Mouse (Mus musculus): ENCODE data around the gene Oip5.
"Not testable (repeated sequence)": the region's sequence is repeated elsewhere in the genome, so short reads cannot be mapped to it uniquely, and the experiment has no call there.

Oip5 gene

GRCm38 (mm10) chr2:119618199-119618982, at the start of gene Oip5, which contains the start of gene Nusap1:
Gene Oip5, minus strand, starts transcription at chr2:119618469.
Gene Nusap1, plus strand, starts transcription at chr2:119618298.
- POLR2A ChIA-PET = interaction anchor here in 3 of 4 experiments (0.7 to 1.8 kb wide), 6 partner anchors 11 to 441 kb away, joined by 3 to 6 read pairs (median 3); partner anchors contain the start of gene Ino80 (in 1 of the 3)

GRCm38 (mm10) chr2:119665744-119666143, 47.5 kb upstream of the Oip5 start:
- POLR2A ChIA-PET, CTCF ChIA-PET: not testable (repeated sequence)

More at GRCm38 (mm10) chr2:119618199-119618982, at the start of gene Oip5, which contains the start of gene Nusap1:
- CTCF ChIA-PET = interaction anchor here in 1 of 4 experiments (0.6 kb wide), 1 partner anchor 141 kb away, joined by 4 read pairs; no protein-coding TSS in a partner anchor

- POLR2A ChIA-PET = interaction anchor here (0.5 to 4.2 kb wide), 47 partner anchors 9 to 414 kb away, joined by 3 to 33 read pairs (median 4); partner anchors contain the start of genes Rtf1 (in 4 of the 4), Itpka (in 2 of the 4), Chp1 (in 1 of the 4) and Exd1 (in 1 of the 4)
- CTCF ChIA-PET = interaction anchor here in 3 of 4 experiments (0.8 to 1.6 kb wide), 5 partner anchors 12 to 406 kb away, joined by 3 to 4 read pairs (median 3); partner anchors contain the start of genes Chp1 (in 1 of the 3), Exd1 (in 1 of the 3) and Rtf1 (in 1 of the 3)
These were observed 44.2 kb upstream of the Oip5 start, which contains the start of gene Ndufaf1 for GRCm38 (mm10) chr2:119662220-119663182. Gene Ndufaf1, minus strand, starts transcription at chr2:119662827.

- ChIA-PET POLR2A (no interaction called here), CTCF (interaction anchor here in 1 of 4 experiments (0.7 kb wide), 1 partner anchor 13 kb away, joined by 4 read pairs; no protein-coding TSS in a partner anchor)
These were observed 26.0 kb upstream of the Oip5 start for GRCm38 (mm10) chr2:119644254-119644653.

GRCm38 (mm10) chr2:119641214-119641912, 23.1 kb upstream of the Oip5 start:
- CTCF ChIA-PET = interaction anchor here in 1 of 4 experiments (0.6 kb wide), 1 partner anchor 150 kb away, joined by 3 read pairs; no protein-coding TSS in a partner anchor
- POLR2A ChIA-PET = no interaction called here

GRCm38 (mm10) chr2:119636781-119637180, 18.5 kb upstream of the Oip5 start:
- POLR2A ChIA-PET = interaction anchor here in 2 of 4 experiments (1.3 to 4.2 kb wide), 2 partner anchors 10 to 14 kb away, joined by 3 to 18 read pairs; no protein-coding TSS in a partner anchor

GRCm38 (mm10) chr2:119621302-119621701, 3.0 kb upstream of the Oip5 start:
- ChIA-PET CTCF (interaction anchor here in 1 of 4 experiments (1.1 kb wide), 1 partner anchor 77 kb away, joined by 4 read pairs; no protein-coding TSS in a partner anchor), POLR2A (interaction anchor here in 3 of 4 experiments (0.5 to 3.4 kb wide), 8 partner anchors 16 to 145 kb away, joined by 3 to 18 read pairs (median 4); partner anchors contain the start of gene Ino80 (in 1 of the 3))

More at GRCm38 (mm10) chr2:119636781-119637180, 18.5 kb upstream of the Oip5 start:
- CTCF ChIA-PET = interaction anchor here in 1 of 4 experiments (1.0 kb wide), 1 partner anchor 162 kb away, joined by 3 read pairs; no protein-coding TSS in a partner anchor

- POLR2A ChIA-PET = interaction anchor here in 3 of 4 experiments (0.9 to 1.1 kb wide), 4 partner anchors 11 to 441 kb away, joined by 3 to 4 read pairs (median 3); no protein-coding TSS in a partner anchor
- CTCF ChIA-PET = not testable (repeated sequence)
These were observed 733 bp upstream of the Oip5 start for GRCm38 (mm10) chr2:119619002-119619401.

- POLR2A ChIA-PET = interaction anchor here in 3 of 4 experiments (0.5 to 2.3 kb wide), 7 partner anchors 11 to 442 kb away, joined by 3 to 12 read pairs (median 3); partner anchors contain the start of gene Ino80 (in 1 of the 3)
- CTCF ChIA-PET = interaction anchor here in 1 of 4 experiments (0.6 kb wide), 1 partner anchor 217 kb away, joined by 3 read pairs; no protein-coding TSS in a partner anchor
These were observed 449 bp downstream of the Oip5 start for GRCm38 (mm10) chr2:119617841-119618198.

GRCm38 (mm10) chr2:119607023-119607422, 11.2 kb downstream of the Oip5 start:
- POLR2A ChIA-PET = interaction anchor here in 2 of 4 experiments (1.2 to 2.5 kb wide), 3 partner anchors 11 to 56 kb away, joined by 3 to 8 read pairs (median 3); partner anchors contain the start of gene Ndufaf1 (in 1 of the 2)
- CTCF ChIA-PET = no interaction called here

GRCm38 (mm10) chr2:119605361-119605973, 12.8 kb downstream of the Oip5 start:
- ChIA-PET CTCF (interaction anchor here in 2 of 4 experiments (0.6 to 1.6 kb wide), 2 partner anchors 18 to 1704 kb away, joined by 3 to 4 read pairs; no protein-coding TSS in a partner anchor), POLR2A (interaction anchor here in 2 of 4 experiments (0.8 to 2.8 kb wide), 7 partner anchors 8 to 366 kb away, joined by 3 to 24 read pairs (median 3); partner anchors contain the start of gene Mapkbp1 (in 1 of the 2))

GRCm38 (mm10) chr2:119603909-119604308, 14.4 kb downstream of the Oip5 start:
- ChIA-PET POLR2A (interaction anchor here in 2 of 4 experiments (1.5 to 2.8 kb wide), 5 partner anchors 9 to 43 kb away, joined by 3 to 24 read pairs (median 8); no protein-coding TSS in a partner anchor), CTCF (interaction anchor here in 1 of 4 experiments (1.6 kb wide), 1 partner anchor 17 kb away, joined by 4 read pairs; no protein-coding TSS in a partner anchor)

GRCm38 (mm10) chr2:119602488-119602887, 15.8 kb downstream of the Oip5 start:
- ChIA-PET CTCF (interaction anchor here in 1 of 4 experiments (0.7 kb wide), 1 partner anchor 15 kb away, joined by 4 read pairs; no protein-coding TSS in a partner anchor), POLR2A (interaction anchor here in 1 of 4 experiments (0.6 to 2.2 kb wide), 4 partner anchors 9 to 366 kb away, joined by 3 to 12 read pairs (median 6); no protein-coding TSS in a partner anchor)

- CTCF ChIA-PET = interaction anchor here in 1 of 4 experiments (0.7 kb wide), 1 partner anchor 14 kb away, joined by 4 read pairs; no protein-coding TSS in a partner anchor
- POLR2A ChIA-PET = interaction anchor here in 1 of 4 experiments (0.6 to 2.1 kb wide), 4 partner anchors 8 to 365 kb away, joined by 3 to 7 read pairs (median 3); no protein-coding TSS in a partner anchor
These were observed 16.7 kb downstream of the Oip5 start for GRCm38 (mm10) chr2:119601575-119601974.

GRCm38 (mm10) chr2:119601027-119601426, 17.2 kb downstream of the Oip5 start:
- CTCF ChIA-PET = interaction anchor here in 1 of 4 experiments (0.7 kb wide), 1 partner anchor 412 kb away, joined by 4 read pairs; no protein-coding TSS in a partner anchor

GRCm38 (mm10) chr2:119596781-119597330, 21.4 kb downstream of the Oip5 start:
- CTCF ChIA-PET = no interaction called here

More at GRCm38 (mm10) chr2:119601027-119601426, 17.2 kb downstream of the Oip5 start:
- POLR2A ChIA-PET = interaction anchor here in 1 of 4 experiments (0.6 to 2.1 kb wide), 4 partner anchors 8 to 306 kb away, joined by 3 to 7 read pairs (median 4); no protein-coding TSS in a partner anchor

More at GRCm38 (mm10) chr2:119596781-119597330, 21.4 kb downstream of the Oip5 start:
- POLR2A ChIA-PET = interaction anchor here in 2 of 4 experiments (1.2 to 4.5 kb wide), 3 partner anchors 8 to 11 kb away, joined by 4 to 24 read pairs (median 8); no protein-coding TSS in a partner anchor
